Mouse (Mus musculus) heart, embryonic 13.5 days (tissue): Measurements from ENCODE around the gene Mat2a. TPM values are rescaled to one million over a fixed set of nuclear protein-coding genes. Genes with fewer than 3 reads are reported as not detected.
"Not testable (repeated sequence)": the region's sequence is repeated elsewhere in the genome, so short reads cannot be mapped to it uniquely, and the experiment has no call there.

ENCODE experiments used
- ATAC-seq: fragments of 200-750 bp; cut with Nextera tagmentation; 2 replicates; pipeline ENCODE4 v1.8.0; 2017; ENCODE audit warnings: moderate TSS enrichment; ENCODE audit not compliant: insufficient number of reproducible peaks, low FRiP score, low TSS enrichment; ENCODE audit errors: extremely low read depth
- H3K27ac ChIP-seq: fragments of 300-500 bp; sonication (generic); replicated peaks from 2 replicates; pipeline ENCODE4 v1.5.1; 2015; ENCODE audit warnings: moderate library complexity, mild to moderate bottlenecking, inconsistent platforms
- H3K27me3 ChIP-seq: fragments of 300-500 bp; sonication (generic); replicated peaks from 2 replicates; pipeline ENCODE4 v1.6.1; 2015; ENCODE audit warnings: mild to moderate bottlenecking, inconsistent platforms
- H3K36me3 ChIP-seq: fragments of 300-500 bp; sonication (generic); 2 replicates; pipeline ENCODE4 v1.6.1; 2015; ENCODE audit warnings: mild to moderate bottlenecking, inconsistent platforms
- H3K4me1 ChIP-seq: fragments of 300-500 bp; sonication (generic); 2 replicates; pipeline ENCODE4 v1.6.1; 2015; ENCODE audit warnings: inconsistent platforms
- H3K4me2 ChIP-seq: fragments of 300-500 bp; sonication (generic); 2 replicates; pipeline ENCODE4 v1.6.1; 2015; ENCODE audit warnings: inconsistent platforms, mild to moderate bottlenecking, moderate library complexity
- H3K4me3 ChIP-seq: fragments of 300-500 bp; sonication (generic); 2 replicates; pipeline ENCODE4 v1.5.1; 2015; ENCODE audit warnings: moderate library complexity, mild to moderate bottlenecking, inconsistent platforms
- H3K9ac ChIP-seq: fragments of 300-500 bp; sonication (generic); 2 replicates; pipeline ENCODE4 v1.6.1; 2015; ENCODE audit warnings: inconsistent platforms, mild to moderate bottlenecking, moderate library complexity
- H3K9me3 ChIP-seq: fragments of 300-500 bp; sonication (generic); 2 replicates; pipeline ENCODE4 v1.6.1; 2016; ENCODE audit warnings: inconsistent platforms
- WGBS: fragments of 180-500 bp; shearing (Covaris S2); methylation state at CpG from one replicate; pipeline ENCODE4 v1.1.7; 2015; ENCODE audit warnings: mixed read lengths; 5-methylcytosine and 5-hydroxymethylcytosine counted together
- polyA plus RNA-seq: library from polyadenylated mRNA; unstranded; fragments of >200 nt; fragmentation: Nextera tagmentation; extraction: Ambion mirVana; gene quantifications from 2 replicates; pipeline ENCODE4 v1.2.1, GENCODE M21; 2015

The Mat2a gene
- polyA plus RNA-seq, 1 experiment from 2014 or later, result 264 TPM

DNA sequence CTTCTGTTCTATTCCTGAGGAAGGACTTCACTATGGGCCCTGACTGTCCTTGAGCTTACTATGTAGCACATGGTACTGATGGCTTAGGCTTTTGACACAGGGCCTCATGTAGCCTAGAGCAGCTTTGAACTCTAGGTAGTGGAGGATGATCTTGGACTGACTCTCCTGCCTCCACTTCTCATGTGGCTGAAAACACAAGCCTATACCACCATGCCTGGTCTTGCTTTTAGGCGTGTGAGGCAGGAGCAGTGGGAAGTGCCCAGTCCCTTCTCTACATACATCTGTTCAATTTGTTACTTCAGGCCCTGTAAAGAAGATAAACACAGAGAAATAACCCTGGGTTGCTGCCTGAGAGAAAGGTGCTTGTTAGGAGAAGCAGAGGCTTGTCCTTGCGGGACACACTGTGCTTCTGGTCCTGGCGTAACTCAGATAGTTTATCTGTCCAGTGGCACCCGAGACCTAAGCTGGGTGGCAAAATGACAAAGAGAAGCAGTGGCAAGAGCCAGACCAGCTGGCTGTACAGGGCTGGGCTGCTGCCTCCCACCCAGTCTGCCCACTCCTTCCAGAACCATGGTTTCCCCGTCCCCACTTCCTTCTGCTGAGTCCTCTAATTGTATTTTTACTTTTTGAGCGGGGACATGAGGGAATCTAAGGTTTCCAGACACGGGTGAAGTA is 14.9 kb upstream of the Mat2a start:
- no peaks in the 10 kb centered on the region for H3K9me3 ChIP-seq
- H3K4me3 ChIP-seq, result no peak overlapping the region
- H3K36me3 ChIP-seq, result no peaks in the 10 kb centered on the region
- H3K9ac ChIP-seq, result peak overlapping the region; percentile 40; the same call in 1 of the 2 replicates
- H3K4me2 ChIP-seq, result no peak overlapping the region
- 31% methylated on average over 7 of the region's 7 CpGs for WGBS
- H3K27me3 ChIP-seq, result no peaks in the 10 kb centered on the region
- ATAC-seq, result no peak
- peaks cover 29% of the 10 kb centered on the region for H3K4me1 ChIP-seq
- H3K27ac ChIP-seq, result peak overlapping the region; percentile 58

DNA sequence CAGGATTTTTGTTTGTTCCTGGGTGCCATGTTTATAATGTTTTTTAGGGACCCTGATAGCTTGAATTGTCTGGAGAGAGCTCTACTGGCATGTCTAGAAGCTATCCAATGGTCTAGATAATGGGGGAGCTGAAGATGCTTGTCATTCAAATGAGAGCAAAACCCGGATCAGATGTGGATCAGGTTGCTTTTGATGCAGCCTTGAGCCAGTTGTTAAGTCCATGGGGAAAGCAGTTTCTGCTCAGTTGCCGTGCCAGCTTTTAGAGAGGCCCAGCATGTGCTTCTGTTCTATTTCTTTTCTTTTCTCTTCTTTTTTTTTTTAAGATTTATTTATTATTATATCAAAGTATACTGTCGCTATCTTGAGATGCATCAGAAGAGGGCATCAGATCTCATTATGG is 14.2 kb upstream of the Mat2a start:
- WGBS, result 82% methylated on average over 3 of the region's 3 CpGs
- no peak overlapping the region for H3K4me2 ChIP-seq
- H3K9ac ChIP-seq, result no peak overlapping the region
- no peaks in the 10 kb centered on the region for H3K36me3 ChIP-seq
- H3K4me3 ChIP-seq, result no peak overlapping the region
- ATAC-seq, result no peak
- H3K27ac ChIP-seq, result no peak overlapping the region
- peaks cover 23% of the 10 kb centered on the region for H3K4me1 ChIP-seq
- H3K27me3 ChIP-seq, result no peaks in the 10 kb centered on the region
- no peaks in the 10 kb centered on the region for H3K9me3 ChIP-seq

DNA sequence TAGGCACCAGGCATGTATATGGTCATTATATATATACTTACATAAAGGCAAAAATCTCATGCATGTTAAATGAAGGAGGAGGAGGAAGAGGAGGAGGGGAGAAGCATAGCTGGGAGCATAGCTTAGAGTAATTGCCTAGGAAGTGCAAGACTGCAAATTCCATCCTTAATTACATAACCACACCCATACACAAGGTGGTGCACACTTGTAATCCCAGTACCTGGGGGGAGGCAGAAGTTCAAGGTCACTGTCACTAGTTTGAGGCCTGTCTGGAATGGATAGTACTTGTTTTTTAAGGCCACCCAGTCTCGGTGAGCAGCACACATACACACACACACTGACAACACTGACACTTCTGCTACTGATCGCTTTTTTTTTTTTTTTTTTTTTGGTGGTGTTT is 13.0 kb upstream of the Mat2a start:
- Histone ChIP-seq H3K9ac (no peak overlapping the region), H3K4me2 (no peak overlapping the region), H3K4me3 (no peak overlapping the region), H3K27ac (no peak overlapping the region), H3K9me3 (no peaks in the 10 kb centered on the region), H3K36me3 (no peaks in the 10 kb centered on the region), H3K4me1 (peaks cover 29% of the 10 kb centered on the region), H3K27me3 (no peaks in the 10 kb centered on the region)
- WGBS, result 76% methylated on average over 2 of the region's 2 CpGs
- ATAC-seq, result no peak

DNA sequence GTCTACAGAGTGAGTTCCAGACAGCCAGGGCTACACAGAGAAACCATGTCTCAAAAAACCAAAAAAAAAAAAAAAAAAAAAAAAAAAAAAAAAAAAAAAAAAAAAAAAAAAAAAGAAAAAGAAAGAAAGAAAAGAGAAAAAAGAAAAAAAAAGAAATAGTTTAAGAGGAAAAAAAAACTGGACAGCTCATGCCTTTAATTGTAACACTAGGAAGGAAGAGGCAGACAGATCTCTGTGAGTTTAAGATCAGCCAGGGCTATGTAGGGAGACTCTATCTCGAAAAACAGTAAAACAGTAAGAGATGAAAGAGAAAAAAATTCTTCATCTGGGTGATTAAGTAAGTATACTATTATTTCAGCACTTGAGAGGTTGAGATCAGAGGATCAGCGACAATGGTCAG is 12.4 kb upstream of the Mat2a start:
- not testable (repeated sequence) for H3K4me2 ChIP-seq, H3K27ac ChIP-seq, H3K4me3 ChIP-seq, H3K27me3 ChIP-seq, H3K9ac ChIP-seq, H3K36me3 ChIP-seq, ATAC-seq, H3K9me3 ChIP-seq
- H3K4me1 ChIP-seq, result peaks cover 29% of the 10 kb centered on the region
- 65% methylated on average over 2 of the region's 2 CpGs for WGBS

DNA sequence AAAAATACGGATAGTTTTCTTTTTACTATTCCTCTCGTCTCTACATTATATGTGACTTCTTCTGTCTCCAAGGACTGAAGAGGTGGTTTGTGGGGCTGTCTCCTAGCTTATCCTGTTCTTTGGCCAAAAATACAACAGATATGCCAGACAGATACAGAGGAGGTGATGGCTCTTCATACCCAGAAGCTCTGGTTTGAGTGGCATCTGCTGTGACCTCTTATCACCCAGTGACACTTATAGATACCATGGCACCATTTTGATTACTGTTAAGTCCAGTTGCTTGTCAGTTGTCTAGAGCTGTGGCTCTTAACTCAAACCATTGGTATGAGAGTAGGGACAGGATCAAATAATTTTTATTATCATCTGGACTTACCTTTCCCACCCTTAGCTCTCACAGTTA is 8.1 kb upstream of the Mat2a start:
- no peaks in the 10 kb centered on the region for H3K36me3 ChIP-seq
- peaks cover 10% of the 10 kb centered on the region; the same call in 1 of the 2 replicates for H3K4me1 ChIP-seq
- no peak for ATAC-seq
- no peak overlapping the region for H3K9ac ChIP-seq
- no peaks in the 10 kb centered on the region for H3K27me3 ChIP-seq
- no peak overlapping the region for H3K4me2 ChIP-seq
- no peak overlapping the region for H3K27ac ChIP-seq
- WGBS, result 50% methylated on average over 2 of the region's 2 CpGs
- H3K4me3 ChIP-seq, result no peak overlapping the region
- no peaks in the 10 kb centered on the region for H3K9me3 ChIP-seq

DNA sequence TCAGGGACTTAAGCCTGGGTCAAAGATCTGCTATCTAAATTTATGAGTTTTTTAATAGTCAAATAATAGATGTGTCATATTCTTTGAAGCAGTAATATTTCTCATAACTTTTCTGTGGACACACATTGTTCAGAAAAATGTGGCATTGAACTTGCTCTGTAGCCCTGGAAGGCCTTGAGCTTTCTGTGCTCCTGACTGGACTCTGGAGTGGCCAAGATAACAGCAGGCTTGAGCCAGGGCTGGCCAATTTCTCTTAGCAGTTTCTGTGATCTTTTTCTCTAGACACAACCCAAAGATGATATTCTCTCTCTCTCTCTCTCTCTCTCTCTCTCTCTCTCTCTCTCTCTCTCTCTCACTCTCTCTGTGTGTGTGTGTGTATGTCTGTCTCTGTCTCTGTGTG is 5.7 kb upstream of the Mat2a start:
- Histone ChIP-seq H3K4me3 (no peak overlapping the region), H3K9ac (no peak overlapping the region), H3K27me3 (no peaks in the 10 kb centered on the region), H3K27ac (no peak overlapping the region), H3K36me3 (no peaks in the 10 kb centered on the region), H3K4me2 (no peak overlapping the region), H3K9me3 (no peaks in the 10 kb centered on the region), H3K4me1 (peaks cover 21% of the 10 kb centered on the region)
- ATAC-seq, result no peak

DNA sequence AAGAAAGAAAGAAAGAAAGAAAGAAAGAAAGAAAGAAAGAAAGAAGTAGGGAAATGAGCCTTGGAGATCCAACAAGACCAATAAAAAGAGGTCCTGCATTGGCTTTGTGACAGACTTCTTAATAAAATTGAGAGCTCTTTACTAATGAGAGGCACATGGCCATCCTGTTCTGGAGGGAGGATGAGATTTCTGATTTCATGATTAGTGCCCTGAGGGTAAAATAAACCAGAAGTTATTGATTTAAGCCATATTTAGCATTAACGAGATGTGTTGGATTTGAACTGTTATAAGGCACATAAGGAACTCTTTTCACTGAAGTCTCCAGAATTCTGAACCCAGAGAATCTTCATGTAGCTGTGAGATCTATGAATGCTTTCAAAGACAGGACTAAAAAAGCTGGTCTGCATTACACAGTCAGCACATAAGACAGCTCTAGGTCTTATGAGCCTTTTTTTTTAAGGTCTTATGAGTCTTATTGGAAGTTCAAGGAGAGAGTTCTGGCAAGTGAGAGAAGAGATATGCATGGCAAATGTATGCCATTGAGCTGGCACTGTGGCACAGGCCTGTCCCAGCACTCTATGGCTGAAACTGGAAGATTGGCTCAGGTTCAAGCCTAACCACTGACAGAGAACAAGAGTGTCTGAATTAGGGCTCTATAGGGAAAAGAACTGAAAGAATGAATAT is 3.7 kb upstream of the Mat2a start:
- H3K4me1 ChIP-seq, result peaks cover 18% of the 10 kb centered on the region
- no peak overlapping the region for H3K4me3 ChIP-seq
- no peaks in the 10 kb centered on the region for H3K9me3 ChIP-seq
- no peaks in the 10 kb centered on the region for H3K27me3 ChIP-seq
- WGBS, result 84% methylated on average over 1 of the region's 1 CpGs
- no peak for ATAC-seq
- H3K9ac ChIP-seq, result no peak overlapping the region
- no peak overlapping the region for H3K4me2 ChIP-seq
- H3K27ac ChIP-seq, result no peak overlapping the region
- no peaks in the 10 kb centered on the region for H3K36me3 ChIP-seq

DNA sequence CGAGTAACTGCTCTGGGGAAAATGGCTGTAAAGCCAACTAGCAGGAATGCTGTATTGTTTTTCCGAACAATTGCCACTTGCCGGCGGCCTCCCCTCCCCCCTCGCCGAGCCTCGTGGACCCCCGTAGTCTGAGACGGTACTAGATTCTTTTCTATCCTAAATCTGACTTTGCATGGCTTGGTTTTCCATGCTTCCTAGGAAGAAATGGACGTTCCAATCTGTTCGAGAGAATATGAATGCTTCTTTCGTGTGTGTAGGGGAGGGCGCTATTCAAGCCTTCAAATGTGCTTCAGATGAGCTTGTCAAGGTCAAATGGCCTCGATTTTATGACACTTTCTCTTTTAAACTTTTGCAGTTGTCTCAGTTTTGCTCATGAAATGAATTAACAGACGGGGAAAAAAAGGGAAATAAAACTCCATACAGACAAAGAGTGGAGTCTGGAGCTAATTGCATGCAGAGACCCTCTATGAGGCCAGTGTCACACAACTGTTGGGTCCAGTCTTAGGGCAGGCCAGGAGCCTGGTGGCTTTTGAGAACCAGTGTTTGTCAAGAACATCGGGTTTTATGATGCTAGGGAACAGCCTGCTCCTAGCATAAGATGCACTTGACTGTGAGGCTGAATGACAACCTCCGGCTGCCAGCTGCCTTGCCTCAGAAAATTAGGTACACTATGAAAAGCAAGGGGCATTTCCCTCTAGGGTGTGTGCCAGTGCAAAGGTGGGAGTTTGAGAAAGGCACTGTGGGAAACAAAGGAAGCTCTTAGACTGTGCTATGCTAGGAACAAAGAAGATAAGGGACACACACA is 1.0 kb upstream of the Mat2a start:
- Histone ChIP-seq H3K4me3 (peak overlapping the region; percentile 98), H3K36me3 (peaks cover 22% of the 10 kb centered on the region), H3K27me3 (no peaks in the 10 kb centered on the region), H3K9me3 (no peaks in the 10 kb centered on the region), H3K9ac (peak overlapping the region; percentile 100), H3K27ac (peak overlapping the region; percentile 100), H3K4me1 (peaks cover 32% of the 10 kb centered on the region), H3K4me2 (peak overlapping the region; percentile 95)
- WGBS, result 12% methylated on average over 17 of the region's 17 CpGs
- ATAC-seq, result no peak

DNA sequence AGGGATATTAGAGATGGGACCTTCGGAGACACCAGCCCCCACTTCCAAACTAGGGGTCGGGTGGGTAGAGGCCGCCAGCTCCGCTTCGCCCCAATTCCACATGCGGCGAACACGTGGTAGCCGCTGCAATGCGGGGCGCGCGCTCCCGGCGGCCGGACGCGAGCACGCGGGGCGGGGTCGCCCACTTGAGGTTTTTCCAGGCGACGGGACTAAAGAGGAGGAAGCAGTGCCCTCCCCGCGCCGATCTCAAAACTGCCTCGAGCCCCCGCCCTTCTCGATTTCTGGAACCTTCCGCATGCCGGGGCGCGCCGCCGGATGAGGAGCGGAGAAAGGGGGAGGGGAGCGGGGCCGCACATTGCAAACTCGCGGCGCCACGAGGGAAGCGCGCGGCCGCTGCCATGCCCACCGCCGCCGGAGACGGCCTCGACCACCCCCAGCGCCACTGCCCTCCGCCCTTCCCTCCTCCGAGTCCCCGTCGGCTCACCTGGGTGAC is 450 bp downstream of the Mat2a start:
- 0% methylated on average over 57 of the region's 57 CpGs for WGBS
- Histone ChIP-seq H3K36me3 (peaks cover 37% of the 10 kb centered on the region), H3K4me1 (peaks cover 32% of the 10 kb centered on the region), H3K27ac (peak overlapping the region; percentile 100), H3K27me3 (no peaks in the 10 kb centered on the region), H3K9ac (peak overlapping the region; percentile 100), H3K9me3 (no peaks in the 10 kb centered on the region), H3K4me3 (peak overlapping the region; percentile 98), H3K4me2 (peak overlapping the region; percentile 95)
- ATAC-seq, result peak; percentile 62

DNA sequence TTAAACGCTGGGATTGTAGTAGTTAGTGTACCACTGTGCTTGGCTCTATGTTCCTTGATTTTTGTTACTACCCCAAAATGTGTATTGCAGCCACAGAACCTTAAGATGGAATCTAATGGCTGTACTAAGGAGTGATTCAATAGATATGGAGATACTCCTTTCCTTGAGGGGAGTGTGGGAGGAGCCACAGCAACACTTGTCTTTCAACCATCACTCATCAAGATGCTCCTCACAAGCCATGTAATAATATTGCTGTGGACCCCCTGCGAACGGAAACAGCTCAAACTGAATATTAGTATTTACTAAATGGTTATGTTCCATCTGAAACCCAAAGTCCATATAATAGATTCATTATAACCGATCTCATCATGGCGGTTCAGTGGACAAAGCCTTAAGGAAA is 1.1 kb downstream of the Mat2a start:
- Histone ChIP-seq H3K4me3 (peak overlapping the region; percentile 98), H3K36me3 (peaks cover 44% of the 10 kb centered on the region), H3K4me2 (peak overlapping the region; percentile 95), H3K9ac (peak overlapping the region; percentile 100), H3K27me3 (no peaks in the 10 kb centered on the region), H3K9me3 (no peaks in the 10 kb centered on the region), H3K4me1 (peaks cover 32% of the 10 kb centered on the region), H3K27ac (peak overlapping the region; percentile 100)
- WGBS, result 2% methylated on average over 5 of the region's 5 CpGs
- no peak for ATAC-seq

DNA sequence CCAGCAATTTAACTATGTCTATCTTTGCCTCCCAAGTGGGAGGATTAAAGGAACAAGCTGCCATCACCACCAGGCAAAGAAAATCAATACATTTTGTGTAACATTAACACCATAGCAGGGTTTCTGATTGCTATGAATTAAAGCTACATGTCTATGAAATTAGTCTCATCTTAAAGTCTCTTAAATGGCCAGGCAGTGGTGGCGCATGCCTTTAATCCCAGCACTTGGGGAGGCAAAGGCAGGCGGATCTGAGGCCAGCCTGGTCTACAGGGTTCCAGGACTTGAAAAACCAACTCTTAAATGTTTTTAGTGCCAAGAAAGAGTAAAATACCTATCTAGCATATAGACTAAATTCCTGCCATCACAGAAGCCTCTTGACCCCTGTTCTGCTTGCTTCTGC is 7.2 kb downstream of the Mat2a start:
- Histone ChIP-seq H3K27me3 (no peaks in the 10 kb centered on the region), H3K9ac (no peak overlapping the region), H3K4me1 (peaks cover 12% of the 10 kb centered on the region), H3K9me3 (no peaks in the 10 kb centered on the region), H3K4me3 (no peak overlapping the region), H3K36me3 (peaks cover 99% of the 10 kb centered on the region), H3K27ac (no peak overlapping the region), H3K4me2 (no peak overlapping the region)
- WGBS, result 88% methylated on average over 2 of the region's 2 CpGs
- ATAC-seq, result no peak
